Mouse (Mus musculus): ENCODE measurements around the gene Olfr49. TPM values are rescaled to one million over a fixed set of nuclear protein-coding genes. Genes with fewer than 3 reads are reported as not detected.

Gene Olfr49
- polyA plus RNA-seq, 2 experiments from 2014 or later: 0.11 TPM; not detected in 1

DNA sequence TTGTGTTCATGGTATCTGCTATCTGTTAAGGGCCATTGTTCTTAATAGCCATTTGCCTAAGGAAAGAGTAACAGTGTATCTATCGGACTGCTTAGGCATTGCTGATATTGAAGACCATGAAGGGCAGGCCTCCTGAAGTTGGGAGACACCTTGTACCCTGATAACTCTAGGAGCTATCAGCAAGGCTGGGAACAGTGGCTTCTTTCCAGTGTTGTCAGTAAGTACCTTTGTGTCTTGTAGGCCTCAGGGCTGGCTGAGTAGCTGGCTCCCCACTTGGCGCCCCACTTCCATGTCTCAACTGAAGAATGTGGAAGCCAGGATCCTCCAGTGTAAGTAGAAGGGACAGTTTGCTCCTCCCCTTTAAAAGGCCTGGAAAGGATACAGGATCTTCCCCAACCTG, 23.4 kb downstream of the Olfr49 start:
- no peak for ATAC-seq

- no peak for ATAC-seq
Measured at GRCm38 (mm10) chr14:54260196-54260595, 24.5 kb downstream of the Olfr49 start.

DNA sequence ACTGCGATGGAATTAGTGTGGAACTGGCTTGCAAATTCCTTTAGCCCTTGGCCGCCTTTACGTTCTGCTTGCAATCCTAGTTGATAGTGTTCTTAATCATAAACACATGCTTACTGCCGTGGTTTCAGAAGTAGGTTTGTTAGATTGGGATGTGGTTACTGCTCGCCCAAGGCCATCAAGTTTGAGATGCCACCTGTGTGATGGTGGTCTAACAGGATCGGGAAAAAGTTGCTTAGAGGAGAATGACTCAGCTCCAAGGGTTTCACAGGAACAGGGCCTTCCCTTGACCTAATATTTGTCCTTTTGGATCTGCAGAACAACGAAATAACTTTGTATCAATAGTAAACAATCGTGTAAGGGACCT, 25.0 kb downstream of the Olfr49 start:
- ATAC-seq: no peak

DNA sequence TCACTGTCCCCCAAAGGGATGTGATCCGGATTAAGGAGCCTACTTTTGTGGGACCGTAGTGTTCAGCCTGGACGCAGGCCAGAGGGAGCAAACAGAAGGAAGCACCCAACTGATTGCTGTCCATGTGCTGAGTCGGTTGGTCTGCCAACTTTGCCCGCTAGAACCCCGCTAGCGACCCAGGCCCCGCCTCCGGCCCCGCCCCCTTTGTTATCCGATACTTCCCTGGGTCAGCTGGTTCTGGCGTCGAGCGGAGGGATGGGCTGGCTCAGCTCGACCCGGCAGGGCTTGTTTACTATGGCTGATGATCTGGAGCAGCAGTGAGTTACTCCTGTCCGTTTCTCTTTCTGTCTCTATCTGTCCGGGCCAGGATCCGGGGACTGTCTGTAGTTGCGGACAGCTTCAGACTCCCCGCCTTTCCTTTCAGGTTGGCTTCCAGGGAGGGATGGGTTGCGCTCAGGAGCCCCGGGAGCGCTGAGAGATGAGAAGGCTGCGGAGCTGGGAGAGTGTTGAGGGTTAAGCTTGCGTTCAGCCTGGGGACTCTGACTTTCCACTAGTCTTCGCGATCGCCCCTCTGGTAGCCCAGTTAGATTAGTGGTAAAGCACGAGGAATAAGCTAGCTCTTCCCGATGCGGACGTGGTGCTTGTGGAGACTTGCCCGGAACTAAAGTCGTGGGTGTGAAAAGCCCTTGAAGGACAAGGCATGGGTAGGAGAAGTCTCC, 25.6 kb downstream of the Olfr49 start:
- peak; percentile 88 for ATAC-seq

DNA sequence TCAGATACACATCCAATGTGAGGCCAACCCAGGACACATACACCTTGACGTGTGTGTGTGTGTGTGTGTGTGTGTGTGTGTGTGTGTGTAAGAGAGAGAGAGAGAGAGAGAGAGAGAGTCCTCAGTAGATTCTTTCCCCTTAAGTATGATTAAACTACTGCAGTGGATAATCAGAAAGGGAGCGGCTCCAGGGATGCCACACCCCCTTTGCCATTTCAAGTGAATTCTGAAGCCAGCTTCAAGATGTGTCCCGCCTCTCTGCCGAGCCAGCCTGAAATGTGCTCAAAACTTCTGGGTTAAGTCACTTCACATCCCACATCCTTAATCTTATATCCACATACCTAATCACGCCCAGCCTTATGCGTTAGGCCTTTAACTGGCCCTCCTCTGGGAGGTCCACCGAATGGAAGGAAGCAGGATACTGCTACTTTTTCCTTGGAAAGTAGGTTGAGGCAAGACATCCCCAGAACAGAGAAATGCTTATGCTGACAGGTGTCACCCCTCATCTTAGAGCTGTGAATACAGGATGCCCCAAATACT, 26.5 kb downstream of the Olfr49 start:
- no peak for ATAC-seq

GRCm38 (mm10) chr14:54254670-54255202, 30.0 kb downstream of the Olfr49 start:
- ATAC-seq: no peak

- peak; percentile 99 for ATAC-seq
Measured at GRCm38 (mm10) chr14:54253741-54254291, 30.9 kb downstream of the Olfr49 start, which contains the start of the genes Dad1 and Abhd4. Gene Dad1 (minus strand): TSS chr14:54254104. Gene Abhd4 (plus strand): TSS chr14:54254188.

DNA sequence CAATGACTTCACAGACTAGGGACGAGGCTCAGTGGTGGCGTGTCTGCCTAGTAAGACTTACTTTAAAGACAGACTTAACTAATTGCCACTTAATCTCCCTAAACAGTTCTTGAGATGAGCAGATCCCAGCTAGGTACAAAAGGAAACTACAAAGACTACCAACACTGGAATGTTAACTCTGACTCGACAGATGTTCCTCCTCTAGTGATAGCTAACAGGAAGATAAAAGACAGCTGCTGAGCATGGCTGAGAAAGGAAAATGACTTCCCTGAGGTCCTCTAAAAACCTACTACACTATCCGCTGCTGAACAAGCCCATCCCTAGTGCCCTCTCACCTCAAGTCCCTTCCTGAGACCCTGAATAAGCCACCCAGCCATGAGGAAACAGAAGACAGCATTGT, 34.6 kb downstream of the Olfr49 start:
- no peak for ATAC-seq

GRCm38 (mm10) chr14:54249326-54249725, 35.4 kb downstream of the Olfr49 start:
- no peak for ATAC-seq

DNA sequence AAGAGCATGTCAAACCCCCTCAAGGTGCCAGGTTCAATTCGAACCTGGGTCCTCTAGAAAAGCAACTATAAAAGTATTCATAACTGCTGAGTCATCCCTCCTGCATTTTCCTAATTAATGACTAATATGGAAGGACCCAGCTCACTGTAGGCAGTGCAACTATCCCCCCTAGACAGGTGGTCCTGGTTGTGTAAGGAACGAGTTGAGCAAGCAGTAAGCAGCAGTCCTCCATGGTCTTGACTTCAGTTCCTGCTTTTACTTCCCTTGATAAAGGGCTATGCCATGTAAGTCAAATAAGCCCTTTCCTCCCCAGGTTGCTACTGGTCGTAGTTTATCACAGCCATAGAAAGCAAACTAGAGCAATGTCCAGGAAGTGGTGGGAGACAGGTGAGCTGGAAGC, 38.5 kb downstream of the Olfr49 start:
- no peak for ATAC-seq

- peak; percentile 53 for ATAC-seq
Measured at GRCm38 (mm10) chr14:54244183-54244582, 40.6 kb downstream of the Olfr49 start.

GRCm38 (mm10) chr14:54240542-54240941, 44.2 kb downstream of the Olfr49 start:
- no peak for ATAC-seq

- peak; percentile 91 for ATAC-seq
Measured at GRCm38 (mm10) chr14:54239002-54239736, 45.6 kb downstream of the Olfr49 start.

DNA sequence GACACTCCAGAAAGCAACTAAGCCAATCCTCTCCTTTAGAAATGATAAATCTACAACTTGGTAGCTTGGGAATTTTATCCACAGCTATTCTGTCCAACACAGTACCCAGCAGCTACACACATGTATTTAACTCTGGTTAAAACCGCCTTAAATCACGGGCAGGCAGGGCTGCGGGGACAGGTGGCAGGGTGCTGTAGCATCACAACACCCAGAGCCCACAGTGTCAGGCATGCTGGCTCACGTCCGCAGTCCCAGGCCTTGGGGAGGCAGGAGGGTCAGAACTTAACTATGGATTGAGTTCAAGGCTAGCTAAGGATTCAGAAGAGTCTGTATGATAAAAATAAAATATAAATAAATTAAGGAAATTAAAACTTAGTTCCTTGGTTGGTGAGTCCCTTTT, 47.9 kb downstream of the Olfr49 start:
- no peak for ATAC-seq

DNA sequence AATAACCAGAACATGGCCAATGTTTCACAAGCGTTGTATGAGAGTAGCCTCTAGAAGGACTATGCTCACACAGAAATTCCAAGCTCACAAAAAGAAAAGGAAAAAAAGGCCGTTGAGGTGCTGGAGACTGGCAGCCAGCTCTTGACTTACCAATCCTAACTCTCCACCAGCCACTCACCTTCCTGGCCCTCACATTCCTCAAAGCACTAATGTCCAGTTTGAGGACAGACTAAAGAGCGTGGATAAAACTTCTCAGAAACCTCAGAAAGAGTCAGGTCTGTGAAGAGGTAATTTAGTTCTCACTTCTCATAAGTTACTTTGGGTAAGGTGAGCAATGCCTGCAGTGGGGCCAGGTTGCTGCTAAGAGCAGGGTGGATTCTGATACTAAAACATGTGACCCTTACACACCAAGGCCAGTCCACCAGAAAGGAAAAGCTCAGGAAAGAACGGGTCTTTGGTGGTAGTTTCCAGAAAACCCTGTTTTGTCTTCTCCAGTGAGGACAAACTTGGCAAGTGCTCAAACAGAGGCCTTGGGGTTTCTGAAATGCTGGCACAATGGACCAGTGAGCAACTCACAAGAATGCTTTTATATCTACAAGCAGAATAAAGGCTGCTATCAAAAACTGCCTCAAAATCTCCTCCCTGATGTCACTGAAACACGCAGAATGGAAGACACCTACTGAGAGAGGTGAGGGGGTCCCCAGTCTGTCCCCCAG, 48.8 kb downstream of the Olfr49 start:
- no peak for ATAC-seq

GRCm38 (mm10) chr14:54234231-54235040, 50.3 kb downstream of the Olfr49 start:
- ATAC-seq: no peak

DNA sequence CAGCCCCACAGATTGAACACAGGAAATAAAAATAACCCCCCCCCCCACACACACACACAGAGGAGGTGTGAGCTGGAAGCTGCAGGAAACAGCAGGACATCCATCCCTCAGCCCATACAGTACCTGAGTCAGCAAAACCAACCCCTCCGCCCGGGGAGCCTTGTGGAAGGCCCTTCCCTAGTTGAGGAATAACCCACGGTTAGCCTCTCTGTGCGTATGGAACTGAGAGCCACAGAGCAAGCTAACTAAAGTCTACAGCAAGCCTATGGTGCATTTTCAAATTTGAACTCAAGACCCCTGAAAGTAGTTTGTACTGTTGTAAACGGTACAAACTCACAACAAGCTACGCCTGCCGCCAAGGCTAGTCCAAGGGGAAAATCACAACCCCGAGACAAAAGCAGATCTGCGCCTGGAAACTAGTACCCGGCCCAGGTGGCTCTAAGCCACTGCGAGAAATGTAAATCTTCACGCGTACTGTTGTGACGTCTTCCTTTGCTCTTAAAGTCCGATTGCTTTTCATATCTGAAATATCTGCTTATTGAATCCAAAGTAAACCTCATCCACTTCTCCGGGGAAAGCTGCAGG, 51.1 kb downstream of the Olfr49 start:
- no peak for ATAC-seq

- peak; percentile 80 for ATAC-seq
Measured at GRCm38 (mm10) chr14:54232811-54233558, 51.8 kb downstream of the Olfr49 start.

GRCm38 (mm10) chr14:54232143-54232542, 52.6 kb downstream of the Olfr49 start:
- no peak for ATAC-seq

DNA sequence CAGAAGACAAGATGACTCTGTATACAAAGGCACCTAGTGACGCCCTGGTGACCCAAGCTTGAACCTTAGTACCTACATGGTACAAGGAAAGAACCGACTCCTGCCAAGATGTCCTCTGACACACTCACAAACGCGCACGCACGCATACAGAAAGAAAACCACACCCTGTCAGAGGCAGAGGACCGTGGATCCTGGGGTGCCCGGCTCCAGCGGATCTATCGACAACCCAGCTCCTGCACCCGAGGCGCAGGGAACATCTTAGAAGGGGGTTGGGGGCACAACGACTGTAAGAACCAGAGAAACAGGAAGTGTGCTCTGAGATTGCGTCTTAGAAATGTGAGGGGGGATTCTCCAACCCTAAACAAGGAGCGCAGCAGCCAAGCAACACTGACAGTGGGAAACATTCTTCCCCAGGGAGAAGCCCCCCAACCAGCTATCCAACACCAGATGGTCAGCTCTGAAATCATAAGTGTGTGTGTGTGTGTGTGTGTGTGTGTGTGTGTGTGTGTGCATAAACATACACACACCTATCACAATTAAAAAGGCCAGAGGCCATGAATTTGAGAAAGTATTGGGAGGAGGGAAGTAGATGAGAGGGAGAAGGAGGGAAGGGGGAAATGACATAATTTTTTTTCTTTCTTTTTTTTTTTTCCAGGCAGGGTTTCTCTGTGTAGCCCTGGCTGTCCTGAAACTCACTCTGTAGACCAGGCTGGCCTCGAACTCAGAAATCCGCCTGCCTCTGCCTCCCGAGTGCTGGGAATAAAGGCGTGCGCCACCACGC, 53.4 kb downstream of the Olfr49 start:
- peak; percentile 20 for ATAC-seq

All from CD4-positive, CD25-positive, alpha-beta regulatory T cell, adult 4 months (primary cell).